Mouse (Mus musculus) limb, embryonic 10.5 days (tissue): Measurements from ENCODE around the gene Slc6a17. TPM values are rescaled to one million over a fixed set of nuclear protein-coding genes. Genes with fewer than 3 reads are reported as not detected.

Source experiments
- DNase-seq: peaks from one replicate; pipeline ENCODE4 v3.0.0-alpha.2; 2017; ENCODE audit warnings: low spot score
- H3K27ac ChIP-seq: fragments of 300-500 bp; sonication (generic); 2 replicates; pipeline ENCODE4 v1.5.1; 2016; ENCODE audit warnings: mild to moderate bottlenecking
- H3K27me3 ChIP-seq: fragments of 300-500 bp; sonication (generic); 2 replicates; pipeline ENCODE4 v1.6.1; 2016; ENCODE audit warnings: low read depth, mild to moderate bottlenecking; ENCODE audit not compliant: poor library complexity, severe bottlenecking
- H3K36me3 ChIP-seq: fragments of 300-500 bp; sonication (generic); 2 replicates; pipeline ENCODE4 v1.6.1; 2016; ENCODE audit warnings: mild to moderate bottlenecking, moderate library complexity
- H3K4me1 ChIP-seq: fragments of 300-500 bp; sonication (generic); 2 replicates; pipeline ENCODE4 v1.6.1; 2016
- H3K4me3 ChIP-seq: fragments of 300-500 bp; sonication (generic); 2 replicates; pipeline ENCODE4 v1.5.1; 2016; ENCODE audit warnings: mild to moderate bottlenecking, moderate library complexity
- H3K9me3 ChIP-seq: fragments of 300-500 bp; sonication (generic); replicated peaks from 2 replicates; pipeline ENCODE4 v1.6.1; 2016; ENCODE audit warnings: mild to moderate bottlenecking
- WGBS: fragments of 180-500 bp; shearing (Covaris S2); methylation state at CpG from one replicate; pipeline ENCODE4 v1.1.7; 2016; 5-methylcytosine and 5-hydroxymethylcytosine counted together
- polyA plus RNA-seq: library from polyadenylated mRNA; unstranded; fragments of >200 nt; fragmentation: Nextera tagmentation; extraction: Ambion mirVana; gene quantifications from 2 replicates; pipeline ENCODE4 v1.2.1, GENCODE M21; 2016

The Slc6a17 gene
- 6.0 and 6.3 TPM in 2 replicates for polyA plus RNA-seq

DNA sequence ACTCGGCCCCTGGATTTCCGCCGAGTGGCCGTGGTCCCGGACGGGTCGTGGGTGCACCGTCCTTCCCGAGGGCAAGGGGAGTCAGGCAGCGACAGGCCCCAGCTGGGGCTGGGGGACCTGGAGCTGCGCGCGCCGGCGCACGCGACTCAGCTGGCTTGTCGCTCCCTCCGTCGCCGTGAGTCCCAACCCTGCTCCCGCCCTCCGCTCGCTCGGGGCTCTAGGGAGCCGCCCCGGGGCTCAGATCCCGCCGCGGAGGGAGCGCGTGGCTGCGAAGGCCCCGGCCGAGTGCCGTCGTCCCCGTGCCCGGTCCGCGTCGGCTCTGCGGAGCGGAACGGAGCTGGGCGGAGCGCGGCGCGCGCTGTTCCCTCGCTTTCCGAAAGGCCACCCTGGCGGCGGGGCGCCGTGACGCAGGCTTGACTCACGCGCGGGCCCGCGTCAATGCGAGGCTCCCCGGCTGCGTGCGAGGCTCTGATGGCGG is at the start of gene Slc6a17:
Slc6a17 (minus strand) TSS at position 388 of the 478 bp plus-strand sequence.
- H3K27me3 ChIP-seq, result peaks cover 82% of the 10 kb centered on the region

DNA sequence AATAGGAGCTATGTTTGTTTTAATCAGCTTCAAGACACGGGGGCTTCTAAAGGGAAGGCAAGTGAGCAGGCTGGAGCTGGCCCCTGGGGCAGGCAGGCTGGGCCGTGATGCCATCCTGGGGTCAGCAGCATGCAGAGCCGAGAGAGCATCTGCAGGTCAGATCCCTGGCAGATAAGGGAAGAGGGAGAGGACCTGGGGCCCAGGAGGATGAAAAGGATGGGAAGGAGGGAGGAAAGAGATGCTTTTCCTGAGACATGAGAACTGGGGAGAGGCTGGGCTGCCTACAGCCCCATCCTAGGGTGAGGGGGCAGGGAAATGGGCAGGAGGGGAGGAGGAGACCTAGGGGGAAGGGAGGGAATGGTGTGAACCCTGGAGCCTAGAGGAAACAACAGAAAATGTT is 47.5 kb upstream of the Slc6a17 start:
- 9% methylated on average over 3 of the region's 3 CpGs for WGBS
- H3K27ac ChIP-seq, result peak overlapping the region; percentile 42
- peaks cover 39% of the 10 kb centered on the region; the same call in 1 of the 2 replicates for H3K27me3 ChIP-seq
- no peaks in the 10 kb centered on the region for H3K9me3 ChIP-seq
- peaks cover 79% of the 10 kb centered on the region for H3K4me1 ChIP-seq
- H3K4me3 ChIP-seq, result no peak overlapping the region
- no peaks in the 10 kb centered on the region for H3K36me3 ChIP-seq
- DNase-seq, result no peak

More for the DNA sequence above, at the start of gene Slc6a17:
- peak within 1 kb of the TSS; percentile 75 for H3K4me3 ChIP-seq
- 0% methylated on average over 65 of the region's 68 CpGs for WGBS
- no peaks in the 10 kb centered on the region for H3K36me3 ChIP-seq
- H3K9me3 ChIP-seq, result no peaks in the 10 kb centered on the region
- peak within 1 kb of the TSS; percentile 83 for H3K27ac ChIP-seq
- peak; percentile 80 for DNase-seq
- peaks cover 19% of the 10 kb centered on the region for H3K4me1 ChIP-seq

DNA sequence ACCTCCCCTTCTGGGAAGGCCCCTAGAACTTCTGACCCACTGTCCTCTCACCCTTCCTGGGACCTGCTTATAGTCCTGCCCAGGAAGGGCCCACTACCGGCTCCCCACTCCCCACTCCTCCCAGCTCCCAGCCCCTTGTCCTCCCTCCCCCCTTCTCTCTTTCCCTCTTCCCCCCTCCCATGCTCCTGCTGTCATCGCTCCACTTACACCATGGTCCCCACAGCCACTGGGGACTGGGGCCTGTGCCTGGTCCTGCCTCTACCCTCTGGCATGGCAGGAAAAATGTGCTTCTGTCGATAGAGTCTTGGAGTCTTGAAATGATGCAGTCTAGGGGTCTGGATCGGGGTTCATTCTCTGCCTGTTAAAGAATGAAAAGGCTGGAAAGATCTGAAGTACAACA is 46.1 kb upstream of the Slc6a17 start:
- Histone ChIP-seq H3K36me3 (no peaks in the 10 kb centered on the region), H3K27ac (peak overlapping the region; percentile 63; the same call in 1 of the 2 replicates), H3K4me3 (no peak overlapping the region), H3K4me1 (peaks cover 82% of the 10 kb centered on the region), H3K9me3 (no peaks in the 10 kb centered on the region), H3K27me3 (peaks cover 44% of the 10 kb centered on the region; the same call in 1 of the 2 replicates)
- 22% methylated on average over 4 of the region's 4 CpGs for WGBS
- DNase-seq, result peak; percentile 72

DNA sequence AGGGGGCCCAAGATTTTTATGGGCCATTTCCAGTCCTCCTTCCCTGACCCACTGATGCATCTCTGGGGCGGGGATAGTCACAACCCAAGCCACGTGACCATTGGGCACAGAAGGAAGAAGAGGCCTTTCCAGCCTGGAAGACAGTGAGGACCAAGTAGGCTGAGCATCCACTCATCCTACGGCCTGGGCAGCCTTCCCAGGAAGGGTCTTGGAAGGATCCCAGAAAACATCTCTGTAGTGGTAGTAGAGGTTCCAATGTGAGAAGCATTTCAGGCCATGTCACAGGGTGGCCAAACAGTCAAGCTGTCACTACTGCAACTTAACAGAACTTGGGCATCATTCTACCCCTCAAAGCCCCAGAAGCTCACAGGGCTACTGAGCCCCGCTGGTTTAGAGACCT is 44.8 kb upstream of the Slc6a17 start:
- Histone ChIP-seq H3K9me3 (no peaks in the 10 kb centered on the region), H3K27me3 (peaks cover 50% of the 10 kb centered on the region), H3K4me1 (peaks cover 72% of the 10 kb centered on the region), H3K27ac (peak overlapping the region; percentile 54; the same call in 1 of the 2 replicates), H3K36me3 (no peaks in the 10 kb centered on the region), H3K4me3 (no peak overlapping the region)
- WGBS, result 47% methylated on average over 4 of the region's 4 CpGs
- no peak for DNase-seq

DNA sequence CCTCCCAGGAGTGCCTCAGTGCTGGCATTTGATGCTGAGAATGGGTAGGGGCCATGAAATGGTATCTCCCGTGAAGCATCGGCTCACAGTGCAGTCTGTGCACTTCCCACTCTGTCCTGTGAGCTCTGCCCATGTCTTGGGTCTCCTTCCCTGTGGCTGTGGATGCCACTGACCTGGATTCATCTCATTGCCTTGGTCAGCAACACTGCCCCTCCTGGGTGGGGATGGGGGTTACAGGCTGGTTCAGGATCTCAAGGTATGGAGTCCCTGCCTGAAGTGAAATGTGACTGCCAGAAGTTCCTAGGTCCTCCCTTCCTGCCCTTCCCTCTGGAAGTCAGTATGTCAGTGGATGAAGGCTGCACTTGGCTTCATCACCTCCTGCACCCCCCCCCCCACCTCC is 44.3 kb upstream of the Slc6a17 start:
- Histone ChIP-seq H3K9me3 (no peaks in the 10 kb centered on the region), H3K4me1 (peaks cover 67% of the 10 kb centered on the region), H3K27ac (peak overlapping the region; percentile 54), H3K27me3 (peaks cover 54% of the 10 kb centered on the region), H3K36me3 (no peaks in the 10 kb centered on the region), H3K4me3 (no peak overlapping the region)
- 50% methylated on average over 2 of the region's 2 CpGs for WGBS
- DNase-seq, result no peak

DNA sequence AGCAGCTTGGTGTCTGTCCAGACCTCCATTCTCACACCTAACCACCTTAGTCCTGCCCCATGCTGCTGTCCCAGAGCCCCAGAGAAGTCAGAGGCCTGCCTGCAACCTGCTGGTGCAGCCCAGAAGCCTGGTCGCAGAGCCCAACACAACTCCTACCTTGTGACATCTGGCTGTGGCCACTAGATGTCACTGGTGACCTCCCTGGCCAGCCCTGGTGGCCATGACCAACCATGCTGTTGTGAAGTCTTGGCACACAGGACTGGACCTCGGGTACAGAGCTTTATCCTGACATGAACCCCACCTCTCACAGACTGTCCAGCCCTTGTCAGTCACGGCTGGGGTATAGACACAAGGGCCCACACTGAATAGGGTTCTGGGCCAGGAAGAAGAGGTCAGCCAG is 41.4 kb upstream of the Slc6a17 start:
- 12% methylated on average over 3 of the region's 3 CpGs for WGBS
- peak; percentile 82 for DNase-seq
- H3K27me3 ChIP-seq, result peaks cover 60% of the 10 kb centered on the region
- H3K9me3 ChIP-seq, result no peaks in the 10 kb centered on the region
- no peaks in the 10 kb centered on the region for H3K36me3 ChIP-seq
- peaks cover 47% of the 10 kb centered on the region for H3K4me1 ChIP-seq
- no peak overlapping the region for H3K27ac ChIP-seq
- H3K4me3 ChIP-seq, result no peak overlapping the region

DNA sequence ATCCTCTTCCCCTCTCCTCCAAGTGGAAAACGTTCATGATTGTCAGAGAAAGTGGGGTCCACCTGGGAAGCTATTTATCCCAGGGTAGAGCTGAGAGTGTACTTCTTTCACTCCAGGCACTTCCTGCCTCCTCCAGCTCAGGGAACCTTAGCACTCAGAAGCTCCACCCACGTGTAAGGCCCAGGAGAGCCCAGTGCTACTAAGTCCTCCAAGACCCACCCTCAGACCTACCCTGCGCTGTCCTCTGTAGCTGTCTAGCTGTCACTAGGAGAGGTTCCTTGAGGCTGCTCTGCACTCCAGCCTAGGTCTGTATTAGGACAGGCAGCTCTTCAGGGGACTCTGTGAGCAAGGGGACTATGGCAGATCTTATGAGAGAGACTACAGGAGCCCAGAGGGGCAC is 40.9 kb upstream of the Slc6a17 start:
- no peak for DNase-seq
- H3K36me3 ChIP-seq, result no peaks in the 10 kb centered on the region
- H3K4me1 ChIP-seq, result peaks cover 43% of the 10 kb centered on the region
- H3K27me3 ChIP-seq, result peaks cover 65% of the 10 kb centered on the region
- 19% methylated on average over 3 of the region's 3 CpGs for WGBS
- H3K4me3 ChIP-seq, result no peak overlapping the region
- H3K27ac ChIP-seq, result no peak overlapping the region
- no peaks in the 10 kb centered on the region for H3K9me3 ChIP-seq

DNA sequence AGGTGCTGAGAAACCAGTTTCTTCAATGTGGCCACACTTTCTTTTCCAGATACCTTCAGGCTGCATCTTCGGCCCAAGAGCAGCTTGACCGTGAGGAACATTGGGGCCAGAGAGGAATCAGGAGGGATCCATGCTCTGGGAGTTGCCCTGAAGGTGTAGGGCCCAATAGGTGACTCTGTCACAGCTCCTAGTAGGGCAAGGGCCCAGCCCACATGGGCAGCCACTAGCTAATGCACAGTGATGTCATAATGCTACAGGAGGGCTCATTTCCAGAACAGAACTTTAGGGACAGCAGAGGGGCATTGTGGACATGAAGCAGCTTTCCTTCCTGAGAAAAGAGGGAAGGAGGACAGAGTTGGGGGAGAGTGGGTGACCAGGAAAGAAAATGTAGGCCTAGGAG is 37.0 kb upstream of the Slc6a17 start, which contains the start of gene Ubl4b:
Ubl4b (minus strand) TSS at position 232 of the 400 bp plus-strand sequence.
- H3K4me3 ChIP-seq, result no peak within 1 kb of the TSS
- H3K9me3 ChIP-seq, result no peaks in the 10 kb centered on the region
- no peak within 1 kb of the TSS for H3K27ac ChIP-seq
- DNase-seq, result no peak
- peaks cover 75% of the 10 kb centered on the region for H3K27me3 ChIP-seq
- peaks cover 9% of the 10 kb centered on the region for H3K4me1 ChIP-seq
- WGBS, result 85% methylated on average over 2 of the region's 2 CpGs
- no peaks in the 10 kb centered on the region for H3K36me3 ChIP-seq

DNA sequence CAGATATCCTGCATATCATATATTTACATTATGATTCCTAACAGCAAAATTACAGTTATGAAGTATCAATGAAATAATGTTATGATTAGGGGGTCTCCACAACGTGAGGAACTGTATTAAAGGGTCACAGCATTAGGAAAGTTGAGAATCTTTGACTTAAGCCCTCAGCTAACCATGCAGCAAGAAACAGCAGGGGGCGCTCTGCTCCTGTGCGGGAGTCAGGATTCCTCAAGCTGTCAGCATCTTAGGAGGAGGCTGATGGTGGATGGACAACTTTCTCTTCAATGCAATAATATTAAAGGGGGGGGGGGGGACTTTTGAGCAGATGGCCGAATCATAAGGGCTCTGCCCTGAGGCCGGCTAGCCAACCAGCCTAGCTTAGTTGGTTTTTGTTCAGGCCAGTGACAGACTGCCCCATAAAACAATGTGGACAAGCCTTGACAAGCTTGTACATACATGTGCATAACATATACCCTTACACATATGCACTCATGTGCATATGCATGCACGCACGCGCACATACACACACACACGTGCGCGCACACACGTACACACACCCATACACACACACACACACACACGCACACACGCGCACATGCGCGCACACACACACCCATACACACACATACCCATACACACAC is 32.7 kb upstream of the Slc6a17 start:
- no peaks in the 10 kb centered on the region for H3K36me3 ChIP-seq
- peaks cover 85% of the 10 kb centered on the region for H3K27me3 ChIP-seq
- DNase-seq, result peak; percentile 88
- H3K9me3 ChIP-seq, result no peaks in the 10 kb centered on the region
- WGBS, result 75% methylated on average over 17 of the region's 17 CpGs
- H3K4me3 ChIP-seq, result no peak overlapping the region
- H3K4me1 ChIP-seq, result peaks cover 27% of the 10 kb centered on the region
- H3K27ac ChIP-seq, result no peak overlapping the region

DNA sequence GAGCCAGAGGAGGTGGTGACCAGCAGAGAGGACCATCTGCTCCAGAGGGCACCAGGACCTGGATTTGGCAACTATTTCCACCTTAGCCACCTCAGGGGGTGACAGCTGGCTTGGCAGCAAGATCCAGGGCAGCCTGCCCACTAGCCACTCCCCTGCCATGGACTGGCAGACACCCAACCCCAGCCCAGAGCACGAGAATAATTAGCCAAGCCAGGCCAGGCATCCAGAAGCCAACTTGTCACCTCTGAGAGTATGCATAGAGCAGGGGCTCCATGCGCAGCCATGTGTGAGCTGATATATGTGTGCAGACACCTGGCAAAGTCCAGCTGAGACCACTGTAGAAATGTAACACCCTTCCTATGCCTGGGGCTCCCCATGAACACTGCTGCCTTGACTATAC is 29.1 kb upstream of the Slc6a17 start:
- H3K27me3 ChIP-seq, result peaks cover 78% of the 10 kb centered on the region

DNA sequence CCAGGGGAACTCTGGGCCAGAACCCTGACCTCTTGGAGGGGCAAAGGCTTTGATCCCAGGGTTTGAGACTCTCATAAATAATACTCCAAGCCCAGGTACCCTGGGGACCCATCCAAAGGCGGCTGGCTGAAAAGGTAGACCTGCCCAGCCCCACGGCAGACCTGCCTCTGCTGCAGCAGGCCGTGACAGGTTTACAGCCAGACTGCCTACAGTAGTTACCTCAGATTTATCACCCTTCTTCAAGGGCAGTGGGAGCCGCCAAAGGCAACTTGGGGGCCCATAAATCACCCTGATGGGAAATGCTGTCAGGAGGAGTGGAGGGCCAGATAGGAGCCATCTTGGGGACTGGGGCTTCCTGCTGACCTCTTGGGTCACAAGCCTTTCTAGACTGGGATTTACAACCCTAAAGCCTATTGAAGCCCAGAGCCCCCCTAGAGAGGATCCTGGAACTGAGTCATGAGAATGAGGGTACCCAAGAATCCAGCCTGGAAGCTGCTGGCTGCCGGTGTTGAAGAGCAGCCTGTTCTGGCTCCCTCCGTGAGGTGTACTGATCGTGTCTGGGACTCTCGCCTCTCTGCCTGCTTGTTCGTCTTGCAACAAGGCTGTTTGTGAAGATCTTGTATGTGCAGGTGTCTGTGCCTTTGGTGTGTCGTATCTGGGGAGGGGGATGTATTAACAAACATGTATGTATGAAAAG is 28.0 kb upstream of the Slc6a17 start:
- H3K36me3 ChIP-seq, result no peaks in the 10 kb centered on the region
- no peaks in the 10 kb centered on the region for H3K9me3 ChIP-seq
- WGBS, result 17% methylated on average over 10 of the region's 10 CpGs
- H3K27ac ChIP-seq, result no peak overlapping the region
- peaks cover 43% of the 10 kb centered on the region for H3K4me1 ChIP-seq
- DNase-seq, result peak; percentile 90
- peaks cover 85% of the 10 kb centered on the region for H3K27me3 ChIP-seq
- no peak overlapping the region for H3K4me3 ChIP-seq

More for the DNA sequence above, 29.1 kb upstream of the Slc6a17 start:
- Histone ChIP-seq H3K4me1 (peaks cover 43% of the 10 kb centered on the region), H3K9me3 (no peaks in the 10 kb centered on the region), H3K4me3 (no peak overlapping the region), H3K36me3 (no peaks in the 10 kb centered on the region), H3K27ac (0 out of 2 replicates have a peak overlapping the region, but pooled peaks have one; percentile 25)
- 39% methylated on average over 2 of the region's 2 CpGs for WGBS
- peak; percentile 48 for DNase-seq

DNA sequence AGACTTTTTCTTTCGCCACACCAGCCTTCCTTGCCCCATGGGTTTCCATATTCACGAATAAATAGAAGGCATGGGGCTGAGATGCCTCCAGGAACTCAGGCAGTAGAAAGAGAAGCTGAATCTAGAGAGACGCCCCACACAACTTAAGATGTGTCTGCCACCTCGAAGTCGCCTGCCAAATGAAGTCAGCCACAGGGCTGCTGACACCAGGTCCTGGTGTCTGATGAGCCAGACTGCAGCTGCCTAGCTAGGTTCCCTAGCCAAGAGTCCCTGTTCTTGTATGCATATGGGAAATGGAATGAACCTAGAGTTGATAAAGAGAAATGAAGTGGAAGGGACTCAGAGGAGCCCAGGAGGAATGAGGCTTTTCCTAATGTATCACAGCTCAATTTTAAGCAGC is 27.5 kb upstream of the Slc6a17 start:
- H3K36me3 ChIP-seq, result no peaks in the 10 kb centered on the region
- H3K27ac ChIP-seq, result peak overlapping the region; percentile 50; the same call in 1 of the 2 replicates
- H3K9me3 ChIP-seq, result no peaks in the 10 kb centered on the region
- 41% methylated on average over 5 of the region's 5 CpGs for WGBS
- peaks cover 89% of the 10 kb centered on the region for H3K27me3 ChIP-seq
- H3K4me3 ChIP-seq, result no peak overlapping the region
- no peak for DNase-seq
- H3K4me1 ChIP-seq, result peaks cover 47% of the 10 kb centered on the region
